Mouse (Mus musculus) embryonic facial prominence, embryonic 11.5 days (tissue): ENCODE results near the gene Ankrd44. TPM values are rescaled to one million over a fixed set of nuclear protein-coding genes. Genes with fewer than 3 reads are reported as not detected.

Experiments
- ATAC-seq: fragments of 200-750 bp; cut with Nextera tagmentation; replicated peaks from 2 replicates; pipeline ENCODE4 v1.8.0; 2017; ENCODE audit warnings: low read depth; ENCODE audit not compliant: insufficient number of reproducible peaks, low FRiP score, low TSS enrichment
- DNase-seq: peaks from one replicate; pipeline ENCODE4 v3.0.0-alpha.2; 2015; ENCODE audit warnings: low spot score
- H3K27ac ChIP-seq: fragments of 300-500 bp; sonication (generic); replicated peaks from 2 replicates; pipeline ENCODE4 v1.5.1; 2014; ENCODE audit warnings: mild to moderate bottlenecking, low read depth, low read length, control low read depth
- H3K27me3 ChIP-seq: fragments of 300-500 bp; sonication (generic); 2 replicates; pipeline ENCODE4 v1.6.1; 2014; ENCODE audit warnings: mild to moderate bottlenecking, low read length, moderate library complexity, mixed read lengths; ENCODE audit not compliant: control insufficient read depth, insufficient read depth
- H3K36me3 ChIP-seq: fragments of 300-500 bp; sonication (generic); replicated peaks from 2 replicates; pipeline ENCODE4 v1.6.1; 2014; ENCODE audit warnings: low read depth, mild to moderate bottlenecking, low read length, moderate library complexity, mixed read lengths; ENCODE audit not compliant: control insufficient read depth, insufficient read depth
- H3K4me1 ChIP-seq: fragments of 300-500 bp; sonication (generic); 2 replicates; pipeline ENCODE4 v1.6.1; 2014; ENCODE audit warnings: low read length, mixed read lengths; ENCODE audit not compliant: control insufficient read depth, insufficient read depth
- H3K4me2 ChIP-seq: fragments of 300-500 bp; sonication (generic); 2 replicates; pipeline ENCODE4 v1.6.1; 2014; ENCODE audit warnings: low read depth, mild to moderate bottlenecking, control low read depth, low read length, moderate library complexity
- H3K4me3 ChIP-seq: fragments of 300-500 bp; sonication (generic); 2 replicates; pipeline ENCODE4 v1.5.1; 2014; ENCODE audit warnings: low read depth, low read length, control low read depth
- H3K9ac ChIP-seq: fragments of 300-500 bp; sonication (generic); replicated peaks from 2 replicates; pipeline ENCODE4 v1.6.1; 2014; ENCODE audit warnings: mild to moderate bottlenecking, control low read depth, low read length
- H3K9me3 ChIP-seq: fragments of 300-500 bp; sonication (generic); replicated peaks from 2 replicates; pipeline ENCODE4 v1.6.1; 2016; ENCODE audit warnings: mild to moderate bottlenecking, low read length, inconsistent platforms, mixed read lengths; ENCODE audit not compliant: control insufficient read depth
- WGBS: fragments of 180-500 bp; shearing (Covaris S2); extraction: QIAGEN DNeasy Blood & Tissue Kit; methylation state at CpG from one replicate; pipeline ENCODE4 v1.1.7; 2014; 5-methylcytosine and 5-hydroxymethylcytosine counted together
- polyA plus RNA-seq: library from polyadenylated mRNA; unstranded; fragments of >200 nt; fragmentation: Nextera tagmentation; extraction: Ambion mirVana; gene quantifications from 2 replicates; pipeline ENCODE4 v1.2.1, GENCODE M21; 2014

Gene Ankrd44
- polyA plus RNA-seq, 1 experiment from 2014 or later: 24.4 TPM

DNA sequence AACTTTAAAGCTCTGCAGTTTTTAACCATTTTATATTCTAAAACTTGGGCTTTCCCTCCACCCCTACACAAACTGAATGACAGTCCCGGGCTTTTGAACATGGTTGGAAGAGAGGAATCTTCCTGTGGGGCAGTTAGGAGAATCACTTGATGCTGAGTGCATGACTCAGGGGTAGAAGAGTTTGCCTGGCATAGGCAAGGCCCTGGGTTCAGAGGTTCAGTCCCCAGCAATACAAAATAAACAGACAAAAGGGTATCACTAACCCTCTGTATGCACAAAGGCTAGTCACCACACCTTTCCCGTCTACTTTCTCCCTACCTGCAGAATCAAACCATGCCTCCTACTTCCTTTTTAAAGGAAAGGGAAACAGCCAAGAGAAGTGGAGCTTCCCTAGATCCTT is 28.5 kb downstream of the Ankrd44 start:
- H3K9ac ChIP-seq: no peak overlapping the region
- ATAC-seq (no peak), DNase-seq (no peak)
- no peak overlapping the region for H3K27ac ChIP-seq
- H3K4me3 ChIP-seq: no peak overlapping the region
- WGBS: 74% methylated on average over 2 of the region's 2 CpGs
- no peaks in the 10 kb centered on the region for H3K4me1 ChIP-seq
- H3K4me2 ChIP-seq: no peak overlapping the region
- no peaks in the 10 kb centered on the region for H3K9me3 ChIP-seq
- H3K36me3 ChIP-seq: no peaks in the 10 kb centered on the region
- H3K27me3 ChIP-seq: no peaks in the 10 kb centered on the region

DNA sequence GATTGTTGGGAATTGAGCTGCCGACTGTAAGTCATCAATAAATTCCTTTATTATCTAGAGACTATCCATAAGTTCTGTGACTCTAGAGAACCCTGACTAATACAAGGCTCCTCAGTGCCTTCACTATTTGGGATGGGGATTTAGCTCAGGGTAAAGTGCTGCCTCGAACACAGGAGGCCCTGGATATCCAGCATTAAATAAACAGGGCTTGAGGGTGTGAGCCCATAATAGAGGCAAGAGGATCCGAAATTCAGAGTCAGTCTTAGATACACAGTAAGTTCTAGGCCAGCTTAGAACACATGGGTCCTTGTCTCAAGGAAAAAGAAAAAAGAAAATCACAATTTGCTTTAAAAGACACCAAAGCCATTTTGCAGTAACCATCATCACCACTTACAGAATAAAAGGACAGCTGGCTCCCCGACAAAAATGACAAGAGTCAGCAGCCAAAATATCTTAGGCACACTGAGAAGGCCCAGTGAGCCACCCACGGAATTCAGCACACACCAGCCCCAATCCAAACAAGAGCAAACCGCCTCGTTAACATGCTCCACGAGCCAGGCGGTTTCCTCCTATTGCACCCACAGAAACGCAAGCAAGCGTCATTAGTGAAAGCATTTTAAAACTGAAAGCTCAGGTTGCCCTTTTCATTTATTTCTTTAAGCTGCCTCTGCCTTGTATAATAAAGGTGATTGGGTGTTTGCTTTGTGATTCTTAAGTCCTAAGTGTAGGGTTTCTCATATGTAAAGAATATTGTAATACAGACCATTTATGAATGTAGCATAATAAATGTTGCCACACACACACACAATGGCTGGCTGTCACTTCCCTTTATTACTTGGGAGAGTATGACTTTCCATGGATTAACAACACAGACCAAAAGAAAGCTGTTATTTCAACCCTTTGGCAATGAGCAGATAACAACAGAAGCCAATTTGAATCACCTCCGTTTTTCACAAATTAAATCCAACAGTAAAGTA is 29.8 kb downstream of the Ankrd44 start:
- Histone ChIP-seq H3K4me3 (no peak overlapping the region), H3K36me3 (no peaks in the 10 kb centered on the region), H3K27ac (no peak overlapping the region), H3K4me1 (no peaks in the 10 kb centered on the region), H3K27me3 (no peaks in the 10 kb centered on the region), H3K4me2 (no peak overlapping the region), H3K9me3 (no peaks in the 10 kb centered on the region), H3K9ac (no peak overlapping the region)
- DNase-seq (no peak), ATAC-seq (no peak)
- WGBS: 63% methylated on average over 11 of the region's 12 CpGs

DNA sequence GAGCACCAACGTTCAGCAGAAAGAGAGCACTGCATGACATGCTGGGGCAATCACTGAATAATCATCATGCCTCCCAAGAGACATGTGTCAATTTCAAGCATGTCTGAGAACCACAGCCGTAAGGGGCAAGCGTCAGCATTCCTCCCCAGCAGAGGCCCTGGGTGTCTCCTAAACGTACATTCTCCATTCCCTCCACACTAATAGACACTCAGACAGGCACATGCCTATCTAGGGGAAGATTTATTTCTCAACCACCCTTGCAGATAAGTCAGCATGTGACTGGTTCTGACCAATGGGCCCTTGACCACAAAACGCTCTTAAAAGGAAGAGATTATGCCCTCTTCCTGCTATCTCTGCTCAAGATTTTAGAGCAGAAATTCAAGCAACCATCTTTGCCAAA is 37.7 kb downstream of the Ankrd44 start:
- Histone ChIP-seq H3K27ac (no peak overlapping the region), H3K36me3 (no peaks in the 10 kb centered on the region), H3K9ac (no peak overlapping the region), H3K9me3 (no peaks in the 10 kb centered on the region), H3K4me2 (no peak overlapping the region), H3K27me3 (no peaks in the 10 kb centered on the region), H3K4me3 (no peak overlapping the region), H3K4me1 (no peaks in the 10 kb centered on the region)
- ATAC-seq (no peak), DNase-seq (no peak)
- WGBS: 37% methylated on average over 5 of the region's 5 CpGs

DNA sequence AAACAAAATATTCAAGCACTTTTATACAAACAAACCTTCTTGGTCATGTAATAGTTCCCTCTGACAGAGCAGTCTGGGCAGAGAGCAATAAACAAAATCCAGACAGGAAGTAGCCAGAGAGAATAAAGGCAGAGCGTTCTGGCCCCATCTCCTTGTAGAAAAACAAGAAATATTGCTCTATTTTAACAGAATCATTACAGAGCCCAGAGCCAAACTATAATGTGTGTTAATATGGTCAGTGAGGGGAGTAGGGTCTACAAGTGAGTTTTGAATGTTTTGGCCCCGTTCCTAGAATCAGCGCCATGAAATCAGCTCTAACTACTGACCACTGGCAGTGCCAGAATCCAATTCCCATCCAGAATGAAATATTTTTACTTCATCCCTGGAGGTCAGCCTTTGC is 38.3 kb downstream of the Ankrd44 start:
- Histone ChIP-seq H3K4me2 (no peak overlapping the region), H3K9me3 (no peaks in the 10 kb centered on the region), H3K27me3 (no peaks in the 10 kb centered on the region), H3K4me3 (no peak overlapping the region), H3K27ac (no peak overlapping the region), H3K4me1 (no peaks in the 10 kb centered on the region), H3K9ac (no peak overlapping the region), H3K36me3 (no peaks in the 10 kb centered on the region)
- 75% methylated on average over 3 of the region's 3 CpGs for WGBS
- ATAC-seq (no peak), DNase-seq (no peak)

DNA sequence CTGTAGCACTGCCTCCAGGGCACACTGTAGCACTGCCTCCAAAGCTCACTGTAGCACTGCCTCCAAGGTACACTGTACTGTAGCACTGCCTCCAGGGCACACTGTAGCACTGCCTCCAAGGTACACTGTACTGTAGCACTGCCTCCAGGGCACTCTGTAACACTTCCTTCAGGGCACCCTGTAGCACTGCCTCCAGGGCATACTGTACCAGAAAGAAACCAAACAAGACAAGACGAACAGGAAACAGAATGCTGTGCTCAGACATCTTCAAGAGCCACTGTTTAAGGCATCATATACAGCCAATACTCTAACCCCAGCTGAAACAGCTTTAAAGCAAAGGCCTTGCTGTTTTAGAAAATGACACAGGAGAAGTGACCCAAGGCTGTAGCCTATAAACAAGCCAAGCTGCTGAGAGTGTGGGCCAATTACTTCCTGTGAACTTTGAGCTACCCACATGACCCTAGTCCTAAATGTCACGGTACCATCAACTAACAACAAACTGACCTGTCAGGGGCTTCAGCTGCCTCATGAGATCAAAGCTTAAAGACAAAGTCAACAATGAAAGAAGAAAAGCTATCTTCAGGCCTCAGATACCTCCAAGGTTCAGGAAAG is 43.2 kb downstream of the Ankrd44 start:
- Histone ChIP-seq H3K27me3 (no peaks in the 10 kb centered on the region), H3K4me3 (no peak overlapping the region), H3K4me1 (no peaks in the 10 kb centered on the region), H3K27ac (no peak overlapping the region), H3K4me2 (no peak overlapping the region), H3K9me3 (no peaks in the 10 kb centered on the region), H3K9ac (no peak overlapping the region), H3K36me3 (no peaks in the 10 kb centered on the region)
- DNase-seq: no peak
- no peak for ATAC-seq
- WGBS: 47% methylated on average over 2 of the region's 2 CpGs

DNA sequence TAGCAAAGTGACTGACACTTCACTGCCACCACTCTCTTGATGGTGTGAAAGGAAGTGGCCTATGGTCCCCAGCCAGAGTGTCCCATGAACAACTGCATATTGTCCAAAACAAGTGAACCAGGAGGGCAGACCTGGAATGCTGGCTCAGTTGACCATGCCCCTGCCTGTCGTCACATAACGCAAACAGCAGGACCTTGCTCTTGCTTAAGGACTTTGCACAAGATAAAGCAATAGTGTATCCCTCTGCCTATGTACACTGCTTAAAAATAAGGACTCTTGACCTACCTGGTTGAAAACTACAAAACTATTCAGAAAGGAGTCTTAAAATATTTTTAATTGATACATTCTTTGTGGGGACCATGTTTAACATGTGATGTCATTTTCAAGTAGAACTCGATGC is 44.7 kb downstream of the Ankrd44 start:
- H3K4me1 ChIP-seq: no peaks in the 10 kb centered on the region
- 84% methylated on average over 3 of the region's 3 CpGs for WGBS
- H3K4me2 ChIP-seq: no peak overlapping the region
- H3K36me3 ChIP-seq: no peaks in the 10 kb centered on the region
- ATAC-seq (no peak), DNase-seq (no peak)
- no peak overlapping the region for H3K9ac ChIP-seq
- no peaks in the 10 kb centered on the region for H3K27me3 ChIP-seq
- H3K27ac ChIP-seq: no peak overlapping the region
- no peaks in the 10 kb centered on the region for H3K9me3 ChIP-seq
- no peak overlapping the region for H3K4me3 ChIP-seq

DNA sequence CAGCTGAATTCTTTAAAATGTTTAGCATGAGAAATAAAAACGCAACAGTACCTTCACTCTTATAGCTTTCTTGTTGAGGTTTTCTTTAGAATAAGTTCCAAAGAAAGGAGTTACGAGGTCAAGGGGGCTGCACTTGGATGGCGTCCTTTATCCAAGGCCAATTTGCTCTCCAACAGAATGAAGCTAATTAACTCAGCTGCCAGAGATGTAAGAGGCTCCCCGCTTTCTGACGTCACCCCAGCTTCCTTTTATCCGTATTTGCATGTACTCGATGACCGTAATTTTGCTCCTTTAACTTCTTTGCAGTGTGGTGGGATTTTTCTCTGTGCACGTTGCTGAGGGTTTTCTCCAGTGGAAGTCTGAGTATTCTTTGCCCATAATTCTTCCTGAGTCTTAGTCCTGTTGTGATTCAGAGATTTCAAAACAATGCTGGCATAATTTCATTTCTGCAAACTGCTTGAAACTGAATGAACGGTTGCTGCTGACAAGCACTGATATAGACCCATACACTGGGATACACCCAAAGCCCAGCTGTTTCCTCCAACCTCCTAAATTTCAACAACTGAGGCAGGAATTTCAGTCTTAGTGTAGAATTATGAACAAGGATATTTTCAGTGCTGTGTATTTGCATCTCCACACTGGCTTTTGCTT is 48.6 kb downstream of the Ankrd44 start:
- no peak overlapping the region for H3K4me2 ChIP-seq
- H3K36me3 ChIP-seq: no peaks in the 10 kb centered on the region
- no peaks in the 10 kb centered on the region for H3K4me1 ChIP-seq
- no peak overlapping the region for H3K9ac ChIP-seq
- WGBS: 69% methylated on average over 10 of the region's 10 CpGs
- no peaks in the 10 kb centered on the region for H3K9me3 ChIP-seq
- no peak overlapping the region for H3K4me3 ChIP-seq
- H3K27ac ChIP-seq: no peak overlapping the region
- ATAC-seq: no peak
- H3K27me3 ChIP-seq: no peaks in the 10 kb centered on the region
- no peak for DNase-seq

DNA sequence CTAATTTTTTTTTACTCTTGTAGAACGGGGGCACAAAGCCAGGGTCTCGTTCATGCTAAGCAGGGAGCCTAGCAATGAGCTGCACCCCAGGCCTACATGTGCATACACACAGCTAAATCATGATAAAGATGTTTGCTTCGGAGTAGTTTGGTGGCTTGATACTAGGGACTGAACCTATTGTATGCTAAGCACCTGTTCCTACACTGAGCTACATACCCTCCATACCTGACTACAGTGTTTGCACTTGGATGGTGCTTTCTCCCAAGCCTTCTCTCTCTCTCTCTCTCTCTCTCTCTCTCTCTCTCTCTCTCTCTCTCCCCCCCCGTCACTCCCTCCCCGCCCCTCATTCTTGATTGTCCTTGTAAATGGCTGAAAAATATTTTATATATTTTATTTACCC is 49.2 kb downstream of the Ankrd44 start:
- 91% methylated on average over 5 of the region's 5 CpGs for WGBS
- no peak overlapping the region for H3K9ac ChIP-seq
- DNase-seq: no peak
- no peaks in the 10 kb centered on the region for H3K27me3 ChIP-seq
- H3K4me2 ChIP-seq: no peak overlapping the region
- no peak overlapping the region for H3K4me3 ChIP-seq
- no peaks in the 10 kb centered on the region for H3K9me3 ChIP-seq
- no peak for ATAC-seq
- H3K36me3 ChIP-seq: no peaks in the 10 kb centered on the region
- no peak overlapping the region for H3K27ac ChIP-seq
- no peaks in the 10 kb centered on the region for H3K4me1 ChIP-seq
